ENCODE assay signal across 1 mouse cellular context in the genomic region with DNA sequence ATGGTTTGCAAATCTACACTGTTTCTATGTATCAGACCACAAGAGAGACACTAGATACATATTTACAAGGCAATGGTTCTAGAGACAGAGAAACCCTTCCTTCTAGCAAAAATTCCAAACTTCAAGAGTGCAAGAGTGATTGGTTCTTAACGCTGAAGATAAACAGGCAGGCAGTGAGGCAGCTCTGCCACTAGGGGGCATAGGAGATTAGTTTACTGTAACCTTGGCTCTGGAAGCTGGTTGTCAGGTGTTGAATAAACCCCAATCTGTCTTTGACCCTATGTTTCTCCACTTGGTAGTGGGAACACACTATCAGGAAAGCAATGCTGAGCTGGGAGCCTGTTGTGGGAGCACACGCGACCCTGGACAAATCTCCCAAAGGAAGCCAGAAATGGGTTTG.
A peak's percentile ranks its signal among the peaks of the same experiment; 100 is the strongest.
TF ChIP-seq lines count a peak whose summit lies in the region.

No protein-coding gene starts in this region.

TF ChIP-seq in MEL, 35 proteins besides CTCF, POLR2A, EP300 and RAD21 (continued from another document):
- TF ChIP-seq TBP (IDR thresholded peaks at IDR 0.05; ENCODE audit: low read depth, low read length) (0 out of 2 replicates have a peak, but pooled peaks have one; percentile 28), MYC (IDR thresholded peaks at IDR 0.05; ENCODE audit: low read depth, low read length) (0 out of 2 replicates have a peak, but pooled peaks have one; percentile 24), HCFC1 (IDR thresholded peaks at IDR 0.05; ENCODE audit: low read depth, low read length) (peak; percentile 38; the same call in 1 of the 2 replicates), KAT2A (conservative IDR thresholded peaks at IDR 0.05; ENCODE audit: low read depth, low read length) (no peak), MEF2A (IDR thresholded peaks at IDR 0.05; ENCODE audit: extremely low read depth, insufficient replicate concordance, low read depth, low read length, poor library complexity, severe bottlenecking) (no peak)
